Mouse (Mus musculus): Measurements from ENCODE around the gene Cox7a2.

The Cox7a2 gene

DNA sequence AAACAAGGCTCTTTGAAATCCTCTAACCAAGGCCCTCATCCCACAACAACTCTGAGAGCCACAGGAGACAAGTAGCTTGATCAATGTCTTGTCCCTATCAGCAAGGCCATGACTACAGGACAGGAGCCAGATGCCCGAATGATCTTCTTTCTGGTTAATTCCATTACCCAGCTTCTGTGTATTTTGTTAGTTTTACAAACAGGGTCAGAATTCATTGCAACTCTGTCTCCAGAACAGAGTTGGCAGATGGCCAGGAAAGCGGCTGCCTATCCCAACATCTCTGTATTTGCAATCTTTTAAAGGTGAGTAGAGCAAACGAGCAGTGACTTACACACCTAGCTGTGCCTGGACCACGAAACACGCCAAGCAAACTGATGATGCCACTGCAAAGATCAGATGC is 29.4 kb downstream of the Cox7a2 start:
- DNase-seq (ENCODE audit: low spot score in 2 of 2), result no peak

DNA sequence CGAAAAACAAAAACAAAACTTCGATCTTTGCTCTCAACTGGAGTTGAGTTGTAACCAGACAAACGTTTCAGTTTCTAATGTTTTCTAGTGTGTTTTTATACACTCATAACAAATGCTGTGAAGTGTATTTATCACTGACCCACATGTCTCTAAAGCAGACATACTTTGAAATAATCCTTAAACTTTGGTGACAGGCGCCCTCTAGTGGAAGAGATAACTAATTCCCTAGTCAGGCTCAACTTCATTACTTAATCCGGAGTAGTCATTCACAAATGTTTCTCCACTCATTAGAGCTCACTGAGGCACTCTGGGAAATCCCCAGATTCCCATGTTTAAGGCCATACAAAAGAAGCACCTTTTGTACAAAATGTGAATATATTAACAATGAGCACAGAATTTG is 36.6 kb downstream of the Cox7a2 start:
- DNase-seq (ENCODE audit: low spot score in 2 of 2), result no peak

DNA sequence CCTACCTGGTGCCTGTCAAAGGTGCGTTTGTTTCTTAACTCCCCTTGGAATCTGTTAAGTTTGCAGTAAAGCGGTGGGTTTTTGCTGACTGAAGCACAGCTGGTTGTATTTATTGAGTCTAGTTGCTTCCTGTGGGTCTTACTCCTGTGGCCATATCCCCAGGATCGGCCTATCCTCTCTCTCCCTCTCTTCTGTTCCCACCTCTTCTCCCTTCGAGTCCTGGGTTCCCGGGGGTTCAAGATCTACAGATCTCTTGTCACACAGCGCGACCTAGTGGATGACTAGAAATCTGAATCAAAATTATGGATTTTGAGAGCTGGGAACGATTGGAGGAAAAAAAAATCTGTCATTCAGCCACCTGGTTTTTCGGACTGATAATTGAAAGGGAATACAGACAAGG is 38.6 kb downstream of the Cox7a2 start:
- DNase-seq (ENCODE audit: low spot score in 2 of 2), result no peak

DNA sequence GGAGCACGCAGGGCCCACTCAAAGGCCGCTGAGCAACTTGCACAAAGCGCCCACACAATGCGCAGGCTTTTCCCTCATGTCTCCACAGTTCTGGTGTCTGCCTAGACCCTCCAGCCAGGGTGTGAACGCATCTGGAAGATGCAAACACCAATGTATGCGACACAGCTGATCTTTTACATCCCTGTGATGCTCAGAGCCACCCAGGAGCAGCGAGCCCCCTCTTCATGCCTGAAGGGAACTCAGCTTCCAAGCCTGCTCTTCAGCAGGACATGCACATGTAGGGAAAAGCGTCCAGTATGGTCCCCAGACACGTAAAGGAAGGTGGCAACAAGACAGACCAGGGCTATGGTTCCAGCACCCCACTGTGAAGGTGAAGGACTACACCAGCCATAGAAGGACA is 39.5 kb downstream of the Cox7a2 start:
- no peak for DNase-seq (ENCODE audit: low spot score in 2 of 2)

GRCm38 (mm10) chr9:79719451-79719850 is 40.2 kb downstream of the Cox7a2 start:
- DNase-seq (ENCODE audit: low spot score in 2 of 2), result no peak

- DNase-seq (ENCODE audit: low spot score in 2 of 2), result peak; percentile 49 to 61
Observed at GRCm38 (mm10) chr9:79718481-79719370, 41.0 kb downstream of the Cox7a2 start, which contains the start of gene Col12a1. Col12a1 (minus strand) TSS chr9:79718831.

DNA sequence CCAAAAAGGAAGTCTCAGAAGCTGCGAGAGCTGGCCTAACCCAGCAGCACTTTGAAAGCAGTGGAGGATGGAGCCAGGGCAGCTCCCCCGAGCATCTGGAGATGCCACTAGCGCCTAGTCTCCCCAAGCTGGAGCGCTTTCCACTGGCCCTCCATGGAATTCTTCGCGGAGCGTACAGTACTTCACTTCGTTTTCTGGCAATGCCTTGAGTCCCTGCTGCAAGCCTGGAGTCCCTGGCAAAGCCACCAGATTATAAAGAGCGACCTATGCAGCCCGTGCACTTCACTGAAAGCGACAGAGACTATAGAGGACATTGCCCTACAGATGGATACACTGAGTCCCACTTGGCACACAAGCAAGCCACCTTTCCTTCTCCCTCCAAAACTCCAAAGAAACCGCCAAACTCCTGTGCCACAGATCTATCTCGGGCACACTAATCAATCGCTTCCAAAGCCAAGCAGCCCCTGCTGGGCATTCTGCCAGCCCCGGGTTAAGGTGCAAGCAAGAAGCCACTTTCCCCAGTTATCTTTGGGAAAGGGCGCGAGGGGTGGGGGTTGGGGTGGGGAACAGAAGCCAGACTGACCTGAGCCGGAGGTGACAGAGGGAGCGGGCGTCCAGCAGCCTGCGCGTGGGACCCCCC is 41.7 kb downstream of the Cox7a2 start:
- no peak for DNase-seq (ENCODE audit: low spot score in 2 of 2)

DNA sequence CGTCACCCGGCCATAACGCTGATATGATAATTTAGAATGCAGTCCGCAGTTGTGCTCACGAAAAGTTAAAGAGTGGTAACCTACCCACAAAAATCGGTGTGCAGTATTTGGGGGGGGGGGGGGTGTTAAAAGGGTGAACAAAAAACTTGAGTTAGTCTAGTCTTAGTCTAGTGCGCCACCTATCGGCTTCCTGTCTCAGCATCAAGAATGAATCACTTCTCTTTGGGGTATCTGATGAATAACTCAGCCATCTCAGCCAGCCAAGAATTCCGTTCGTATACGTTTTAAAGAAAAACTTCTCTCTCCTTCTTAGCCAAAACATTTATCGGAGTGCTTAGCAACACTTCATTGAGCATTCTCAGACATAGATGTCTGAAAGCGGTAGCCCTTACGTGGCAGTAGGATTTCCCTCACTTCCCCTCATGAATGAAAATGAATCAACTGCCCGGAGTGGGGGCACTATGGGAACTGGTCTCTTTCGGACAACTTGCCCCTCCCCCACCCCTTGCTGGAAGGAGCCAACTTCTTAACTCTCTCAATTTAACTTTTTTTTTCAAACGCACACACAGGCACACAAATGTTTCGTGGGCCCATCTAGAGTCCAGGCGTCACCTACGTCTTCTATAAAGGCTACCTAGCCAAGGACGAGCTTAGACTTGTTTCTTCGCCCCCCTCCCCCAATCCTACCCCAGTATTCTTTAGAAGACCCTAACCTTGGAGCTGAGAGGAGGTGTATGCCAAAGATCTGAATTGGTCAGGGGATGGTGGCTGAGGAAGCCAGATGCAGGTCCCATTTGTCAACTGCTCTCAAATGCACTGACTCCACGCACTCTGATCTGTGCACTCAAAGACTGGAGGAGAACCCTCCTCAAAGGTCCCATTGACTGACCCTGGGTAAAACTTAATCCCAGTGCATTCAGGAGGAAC is 42.5 kb downstream of the Cox7a2 start:
- DNase-seq (ENCODE audit: low spot score in 2 of 2), result peak in 1 of 2 experiments; percentile 48

GRCm38 (mm10) chr9:79716496-79716895 is 43.2 kb downstream of the Cox7a2 start:
- DNase-seq (ENCODE audit: low spot score in 2 of 2), result no peak

GRCm38 (mm10) chr9:79714471-79715045 is 45.1 kb downstream of the Cox7a2 start:
- peak in 1 of 2 experiments; percentile 25 for DNase-seq (ENCODE audit: low spot score in 2 of 2)
